Mouse (Mus musculus): Measurements from ENCODE around the gene Smim22. TPM values are rescaled to one million over a fixed set of nuclear protein-coding genes. Genes with fewer than 3 reads are reported as not detected.

The Smim22 gene
- total RNA-seq, 2 experiments from 2014 or later: not detected

Other genes starting within 250 kb of the Smim22 start
- gene Cdip1, start 217.0 kb upstream of the Smim22 start, total RNA-seq (2015; ENCODE audit: low replicate concordance): 2.5 and 6.1 TPM in 2 replicates
- gene Cdip1, start 217.0 kb upstream of the Smim22 start, total RNA-seq (2017; ENCODE audit: low replicate concordance): 4.5 TPM in 2 replicates
- not detected in 2 replicates for gene 4930562C15Rik, start 171.9 kb upstream of the Smim22 start, total RNA-seq (2015; ENCODE audit: low replicate concordance)
- gene 4930562C15Rik, start 171.9 kb upstream of the Smim22 start, total RNA-seq (2017; ENCODE audit: low replicate concordance): not detected in 2 replicates
- gene Ubald1, start 127.0 kb upstream of the Smim22 start, total RNA-seq (2015; ENCODE audit: low replicate concordance): 8.3 and 10.1 TPM in 2 replicates
- gene Ubald1, start 127.0 kb upstream of the Smim22 start, total RNA-seq (2017; ENCODE audit: low replicate concordance): 0.91 and 1.7 TPM in 2 replicates
- gene Mgrn1, start 121.0 kb upstream of the Smim22 start, total RNA-seq (2015; ENCODE audit: low replicate concordance): 8.6 and 10.5 TPM in 2 replicates
- gene Mgrn1, start 121.0 kb upstream of the Smim22 start, total RNA-seq (2017; ENCODE audit: low replicate concordance): 0.38 and 2.2 TPM in 2 replicates
- gene Nudt16l1, start 68.5 kb upstream of the Smim22 start, total RNA-seq (2015; ENCODE audit: low replicate concordance): 4.2 and 9.4 TPM in 2 replicates
- 0.53 and 5.8 TPM in 2 replicates for gene Nudt16l1, start 68.5 kb upstream of the Smim22 start, total RNA-seq (2017; ENCODE audit: low replicate concordance)
- gene Anks3, start 43.1 kb upstream of the Smim22 start, total RNA-seq (2015; ENCODE audit: low replicate concordance): 13.0 and 20.9 TPM in 2 replicates
- gene Anks3, start 43.1 kb upstream of the Smim22 start, total RNA-seq (2017; ENCODE audit: low replicate concordance): 15.3 and 28.9 TPM in 2 replicates
- not detected in 2 replicates for gene Sept12, start 9.4 kb upstream of the Smim22 start, total RNA-seq (2015; ENCODE audit: low replicate concordance)
- 0.39 TPM in 1 of 2 replicates, not detected in the other for gene Sept12, start 9.4 kb upstream of the Smim22 start, total RNA-seq (2017; ENCODE audit: low replicate concordance)
- 13.0 and 19.7 TPM in 2 replicates for gene Rogdi, start 6.3 kb downstream of the Smim22 start, total RNA-seq (2015; ENCODE audit: low replicate concordance)
- 4.9 and 10.9 TPM in 2 replicates for gene Rogdi, start 6.3 kb downstream of the Smim22 start, total RNA-seq (2017; ENCODE audit: low replicate concordance)
- gene Glyr1, start 42.6 kb downstream of the Smim22 start, total RNA-seq (2015; ENCODE audit: low replicate concordance): 28.8 and 47.8 TPM in 2 replicates
- 45.9 and 49.9 TPM in 2 replicates for gene Glyr1, start 42.6 kb downstream of the Smim22 start, total RNA-seq (2017; ENCODE audit: low replicate concordance)
- gene Ubn1, start 42.8 kb downstream of the Smim22 start, total RNA-seq (2015; ENCODE audit: low replicate concordance): 28.1 and 41.8 TPM in 2 replicates
- 50.9 and 75.1 TPM in 2 replicates for gene Ubn1, start 42.8 kb downstream of the Smim22 start, total RNA-seq (2017; ENCODE audit: low replicate concordance)
- gene Ppl, start 125.1 kb downstream of the Smim22 start, total RNA-seq (2015; ENCODE audit: low replicate concordance): not detected in 2 replicates
- not detected in 2 replicates for gene Ppl, start 125.1 kb downstream of the Smim22 start, total RNA-seq (2017; ENCODE audit: low replicate concordance)
- gene Sec14l5, start 139.8 kb downstream of the Smim22 start, total RNA-seq (2015; ENCODE audit: low replicate concordance): not detected in 2 replicates
- not detected in 2 replicates for gene Sec14l5, start 139.8 kb downstream of the Smim22 start, total RNA-seq (2017; ENCODE audit: low replicate concordance)
- 4.2 and 25.2 TPM in 2 replicates for gene Nagpa, start 196.7 kb downstream of the Smim22 start, total RNA-seq (2015; ENCODE audit: low replicate concordance)
- 1.7 and 5.7 TPM in 2 replicates for gene Nagpa, start 196.7 kb downstream of the Smim22 start, total RNA-seq (2017; ENCODE audit: low replicate concordance)
- gene AU021092, start 215.0 kb downstream of the Smim22 start, total RNA-seq (2015; ENCODE audit: low replicate concordance): not detected in 2 replicates
- gene AU021092, start 215.0 kb downstream of the Smim22 start, total RNA-seq (2017; ENCODE audit: low replicate concordance): not detected in 2 replicates
- 9.7 and 14.7 TPM in 2 replicates for gene Alg1, start 226.3 kb downstream of the Smim22 start, total RNA-seq (2015; ENCODE audit: low replicate concordance)
- 0.83 and 8.2 TPM in 2 replicates for gene Alg1, start 226.3 kb downstream of the Smim22 start, total RNA-seq (2017; ENCODE audit: low replicate concordance)
- 3.6 and 4.2 TPM in 2 replicates for gene Eef2kmt, start 248.7 kb downstream of the Smim22 start, total RNA-seq (2015; ENCODE audit: low replicate concordance)
- gene Eef2kmt, start 248.7 kb downstream of the Smim22 start, total RNA-seq (2017; ENCODE audit: low replicate concordance): 1.2 TPM in 1 of 2 replicates, not detected in the other

Measured in erythroid progenitor cell, adult 5-6 weeks (primary cell).